Mouse (Mus musculus): ENCODE measurements around the gene Coq7. TPM values are rescaled to one million over a fixed set of nuclear protein-coding genes. Genes with fewer than 3 reads are reported as not detected.

The Coq7 gene
- total RNA-seq, 1 experiment from 2014 or later = 4.1 TPM

DNA sequence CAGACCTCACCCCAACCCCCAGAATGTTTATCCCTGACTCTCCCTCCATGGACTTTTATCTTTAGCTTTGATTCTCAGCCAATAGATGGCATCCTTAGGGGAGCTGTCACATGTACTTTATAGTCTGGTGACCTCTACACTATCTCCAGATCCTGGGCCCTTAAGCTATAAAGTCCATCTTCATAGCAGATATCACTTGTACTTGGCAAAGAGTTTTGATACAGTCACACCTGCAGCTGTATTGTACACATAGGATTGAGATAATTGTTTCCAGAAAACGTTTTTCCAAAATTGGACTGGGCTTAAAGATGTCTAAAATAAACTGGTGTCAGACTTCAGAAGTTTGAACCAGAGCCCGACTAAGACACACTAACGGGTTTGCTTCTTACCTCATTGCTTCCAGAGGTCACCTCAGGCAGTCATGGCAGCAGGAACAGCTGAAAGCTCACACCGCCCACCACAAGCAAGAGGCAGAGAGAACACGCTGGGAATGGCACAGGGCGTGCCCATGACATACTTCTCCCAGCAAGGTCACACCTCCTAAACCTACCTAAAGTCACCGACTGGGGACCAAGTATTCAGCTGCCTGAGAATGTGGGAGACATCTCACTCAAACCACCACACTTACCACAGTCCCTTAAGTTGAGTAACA, 33.2 kb downstream of the Coq7 start:
- no peak for ATAC-seq (replicated peaks; ENCODE audit: insufficient number of reproducible peaks, low FRiP score, low TSS enrichment, poor library complexity, severe bottlenecking)

DNA sequence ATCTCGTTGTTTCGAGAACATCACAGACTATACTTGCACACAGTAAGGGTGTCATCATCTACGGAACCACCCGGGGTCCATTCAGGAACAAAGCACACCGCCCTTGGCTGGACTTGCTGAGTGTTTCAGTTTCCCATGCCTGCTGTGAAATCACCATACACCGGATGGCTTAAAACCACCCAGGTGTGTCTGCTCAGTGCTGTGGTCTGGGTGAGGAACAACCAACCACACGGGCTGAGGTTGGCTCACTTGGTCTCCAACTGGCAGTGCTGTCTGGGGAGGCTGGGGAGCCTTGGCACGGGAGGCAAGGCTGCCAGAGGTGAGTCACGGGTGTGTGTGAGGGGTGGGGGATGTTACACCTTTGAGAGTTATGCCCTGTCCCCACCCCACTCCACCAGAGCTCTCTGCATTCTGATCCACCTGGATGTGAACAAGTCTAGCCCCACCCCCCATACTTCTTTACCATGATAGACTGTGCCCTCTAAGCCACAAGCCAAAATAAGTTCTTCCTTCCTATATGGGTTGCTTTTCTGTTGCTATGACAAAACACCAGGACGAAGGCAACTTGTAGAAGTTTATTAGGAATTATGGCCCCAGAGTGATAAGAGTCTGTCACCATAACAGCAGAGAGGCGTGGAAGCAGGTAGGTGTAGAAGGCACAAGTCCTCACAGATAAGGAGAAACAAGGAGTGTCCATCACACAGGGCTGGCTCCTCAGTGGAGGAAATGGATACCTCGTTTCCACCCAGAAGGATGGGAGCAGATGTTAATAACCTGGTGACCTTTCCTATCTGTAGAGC, 34.0 kb downstream of the Coq7 start:
- ATAC-seq (replicated peaks; ENCODE audit: insufficient number of reproducible peaks, low FRiP score, low TSS enrichment, poor library complexity, severe bottlenecking) = 0 out of 2 replicates have a peak, but pooled peaks have one; percentile 27

DNA sequence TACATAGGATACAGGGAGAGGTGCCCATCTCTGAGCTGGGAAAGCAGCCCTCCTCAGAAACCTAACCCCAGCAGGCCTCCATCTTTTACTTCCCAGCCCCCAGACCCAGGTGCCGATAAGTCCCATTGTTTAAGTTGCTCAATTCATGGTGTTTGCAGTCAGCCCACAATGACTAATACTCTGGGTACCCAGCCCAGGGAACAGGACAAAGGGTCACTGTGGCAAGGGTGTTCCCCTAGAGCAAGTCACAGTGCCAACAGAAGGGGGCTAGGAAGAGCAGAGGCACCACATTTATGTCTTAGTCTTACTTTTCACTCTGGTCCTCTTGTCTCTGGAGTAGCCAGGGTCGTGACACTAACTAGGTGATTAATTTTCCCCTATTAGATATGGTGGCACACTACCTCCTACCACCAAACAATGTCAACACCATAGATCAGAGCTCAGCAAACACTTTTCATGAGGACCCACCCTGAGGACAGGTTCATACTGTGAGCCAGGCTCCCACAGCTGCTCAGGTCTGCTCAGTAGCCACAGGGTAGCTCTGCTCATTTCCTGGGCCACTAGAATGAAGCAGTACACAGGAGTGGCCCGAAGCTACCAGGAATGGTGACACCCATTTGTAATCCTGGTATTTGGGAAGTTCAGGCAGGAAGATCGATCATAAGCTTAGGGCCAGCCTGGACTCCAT, 38.1 kb downstream of the Coq7 start:
- no peak for ATAC-seq (replicated peaks; ENCODE audit: insufficient number of reproducible peaks, low FRiP score, low TSS enrichment, poor library complexity, severe bottlenecking)

DNA sequence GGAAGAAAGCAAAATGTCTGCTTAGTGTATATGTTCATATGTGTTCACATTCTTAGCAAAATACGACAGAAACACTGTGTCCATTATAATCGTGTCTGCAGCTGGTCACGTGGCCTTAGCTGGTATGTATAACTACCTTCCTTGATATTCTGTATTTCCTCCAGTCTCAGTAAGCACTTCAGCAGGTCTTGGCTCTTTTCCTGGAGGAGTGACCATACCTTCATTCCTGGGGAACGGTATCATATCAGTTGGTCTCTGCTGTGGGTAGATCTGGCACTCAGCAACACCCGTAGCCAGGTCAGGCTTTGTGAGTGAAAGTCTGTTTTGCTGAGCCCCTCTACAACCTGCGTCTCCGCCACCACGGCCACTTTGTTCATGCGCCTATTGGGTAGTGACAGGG, 39.3 kb downstream of the Coq7 start:
- no peak for ATAC-seq (replicated peaks; ENCODE audit: insufficient number of reproducible peaks, low FRiP score, low TSS enrichment, poor library complexity, severe bottlenecking)

DNA sequence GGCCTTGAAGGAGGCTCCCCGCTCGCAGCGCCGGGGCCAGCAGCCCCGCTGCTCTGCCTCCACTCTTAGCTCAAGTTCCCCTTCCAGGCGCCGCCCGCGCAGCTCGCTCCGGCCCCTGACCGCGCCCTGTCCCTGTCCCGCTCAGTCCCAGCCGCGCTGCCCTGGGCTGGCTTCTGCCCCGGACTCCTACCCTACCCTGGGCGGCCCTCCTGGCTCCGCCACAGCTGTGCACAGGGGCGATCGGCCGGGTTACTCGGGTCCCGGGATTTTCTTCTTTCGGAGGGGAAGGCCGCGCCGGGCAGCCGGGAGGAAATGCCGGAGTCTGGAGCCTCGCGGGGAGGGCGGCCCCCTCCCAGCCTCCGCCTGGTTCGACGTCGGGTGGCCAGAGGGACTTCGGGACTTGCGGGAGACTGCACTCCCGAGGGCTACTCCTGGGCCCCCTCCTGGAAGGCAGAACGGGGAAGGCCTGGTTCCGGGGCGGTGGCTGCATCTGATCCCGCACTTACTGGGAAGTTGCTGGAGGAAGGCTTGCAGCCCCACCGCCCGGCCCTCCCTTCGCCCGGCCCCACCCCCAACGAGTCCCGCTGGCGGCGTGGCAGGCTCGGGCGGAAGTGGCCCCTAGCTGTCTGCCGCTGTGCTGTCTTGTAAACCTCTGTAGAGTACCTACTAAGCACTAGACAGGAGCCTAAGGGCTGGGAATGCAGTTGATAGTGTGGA, 41.6 kb downstream of the Coq7 start, which contains the start of gene Itpripl2:
Gene Itpripl2 (minus strand): TSS at position 545 of the 717 bp plus-strand sequence.
- peak; percentile 60 for ATAC-seq (replicated peaks; ENCODE audit: insufficient number of reproducible peaks, low FRiP score, low TSS enrichment, poor library complexity, severe bottlenecking)

DNA sequence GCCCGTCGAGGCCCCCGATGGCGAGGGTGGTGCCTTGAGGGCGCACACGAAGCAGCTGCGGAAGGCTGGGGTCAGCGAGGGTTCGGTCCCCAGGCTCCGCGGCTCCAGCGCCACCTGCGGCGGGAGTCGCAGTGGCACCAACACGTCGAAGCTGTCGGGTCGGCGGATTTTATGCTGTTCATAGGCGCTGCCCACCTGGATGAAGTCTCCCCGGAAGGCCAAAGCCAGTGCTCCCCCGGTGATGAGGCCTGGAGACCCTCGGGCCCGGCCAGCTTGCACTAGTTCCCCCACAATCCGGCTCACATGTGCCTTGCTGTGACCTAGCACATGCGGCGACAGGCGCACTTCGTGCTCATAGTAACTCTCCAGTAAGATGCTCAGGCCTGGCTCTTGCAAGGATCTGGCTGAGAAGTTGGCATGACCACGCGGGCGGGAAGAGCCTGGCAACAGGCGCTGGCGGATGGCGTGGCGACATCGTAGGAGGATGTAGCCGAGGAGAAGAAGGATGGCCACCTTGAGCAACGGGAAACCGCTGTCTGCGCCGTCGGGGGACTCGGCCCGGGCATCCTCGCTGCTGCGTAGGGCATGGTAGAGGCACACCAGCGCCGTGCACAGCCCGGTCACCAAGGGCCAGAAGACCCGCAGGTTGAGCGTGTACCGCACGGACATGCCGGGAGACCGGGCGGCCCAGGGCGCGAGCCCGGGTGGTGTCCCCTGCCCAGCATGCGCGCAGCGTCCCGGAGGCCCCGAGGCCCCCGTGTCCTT, 42.3 kb downstream of the Coq7 start:
- 0 out of 2 replicates have a peak, but pooled peaks have one; percentile 2 for ATAC-seq (replicated peaks; ENCODE audit: insufficient number of reproducible peaks, low FRiP score, low TSS enrichment, poor library complexity, severe bottlenecking)

DNA sequence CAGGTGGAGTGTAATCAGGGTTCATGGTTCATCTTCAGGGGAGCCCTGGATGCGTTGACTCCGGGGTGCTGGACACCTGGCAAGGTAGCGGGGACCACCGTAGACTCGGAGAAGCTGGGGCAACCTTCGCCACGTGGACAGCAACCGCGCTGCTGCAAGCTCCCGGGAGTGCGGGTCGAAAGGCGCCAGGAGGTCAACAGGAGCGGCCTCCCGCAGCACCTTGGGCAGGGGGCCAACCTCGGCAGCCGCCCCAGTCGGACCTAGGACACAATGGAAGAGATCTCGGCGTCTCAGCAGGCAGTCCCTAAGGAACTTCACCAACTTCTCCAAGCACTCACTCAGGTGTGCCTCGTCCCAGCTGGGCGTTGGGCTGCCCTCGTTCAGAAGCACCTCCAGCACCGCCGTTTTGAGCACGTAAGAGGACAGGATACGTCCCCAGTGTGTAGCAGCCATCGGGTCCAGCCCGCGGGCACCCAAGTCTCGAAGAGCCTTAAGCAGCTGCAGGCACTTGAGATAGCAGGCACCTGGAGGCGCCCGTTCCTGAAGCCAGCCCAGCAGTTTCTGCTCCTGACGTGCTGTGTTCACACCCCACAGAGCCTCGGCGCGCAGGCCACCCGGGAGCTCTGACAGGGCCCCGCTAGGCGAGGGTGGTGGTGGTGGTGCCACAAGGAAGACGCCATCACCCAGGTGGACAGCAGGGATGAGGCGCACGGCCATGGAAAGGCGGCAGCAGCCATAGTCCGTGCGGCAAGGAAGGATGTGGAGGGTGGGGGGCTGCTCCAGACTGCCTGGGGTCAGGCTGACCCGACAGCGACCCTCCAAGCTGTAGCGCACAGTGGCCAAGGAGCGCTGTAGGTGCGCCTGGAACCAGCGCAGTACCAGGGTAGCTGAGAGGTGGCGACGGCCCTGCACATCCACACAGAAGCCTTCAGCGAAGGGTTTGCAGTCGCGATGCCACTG, 43.2 kb downstream of the Coq7 start:
- ATAC-seq (replicated peaks; ENCODE audit: insufficient number of reproducible peaks, low FRiP score, low TSS enrichment, poor library complexity, severe bottlenecking) = no peak

DNA sequence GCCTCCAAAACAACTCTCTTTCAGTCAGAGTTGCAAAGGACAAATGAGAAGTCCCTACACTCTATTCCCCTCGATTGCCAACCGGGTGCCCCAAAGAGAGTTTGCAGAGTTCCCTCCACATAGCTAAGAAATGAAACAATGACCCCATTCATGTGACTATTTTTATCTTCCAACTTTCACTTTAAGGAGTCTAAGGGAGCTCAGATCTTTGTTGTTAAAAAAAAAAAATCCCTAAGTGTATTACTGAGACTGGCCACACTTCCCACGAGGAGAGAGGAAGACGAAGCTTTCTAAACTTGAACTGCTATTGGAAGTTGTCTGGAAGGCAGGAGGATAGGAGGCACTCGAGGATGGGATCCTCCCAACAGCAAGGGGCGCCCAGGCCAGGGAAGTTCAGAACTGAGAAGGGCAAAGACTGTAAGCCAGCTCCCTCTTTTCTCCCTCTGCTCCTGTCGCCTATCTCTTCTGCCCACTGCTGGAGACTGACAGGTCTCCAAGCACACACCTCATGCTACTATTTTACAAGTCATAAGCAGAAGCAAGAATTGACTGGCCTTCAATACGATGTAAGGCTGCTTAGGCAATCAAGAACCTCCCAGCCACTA, 45.0 kb downstream of the Coq7 start:
- no peak for ATAC-seq (replicated peaks; ENCODE audit: insufficient number of reproducible peaks, low FRiP score, low TSS enrichment, poor library complexity, severe bottlenecking)

DNA sequence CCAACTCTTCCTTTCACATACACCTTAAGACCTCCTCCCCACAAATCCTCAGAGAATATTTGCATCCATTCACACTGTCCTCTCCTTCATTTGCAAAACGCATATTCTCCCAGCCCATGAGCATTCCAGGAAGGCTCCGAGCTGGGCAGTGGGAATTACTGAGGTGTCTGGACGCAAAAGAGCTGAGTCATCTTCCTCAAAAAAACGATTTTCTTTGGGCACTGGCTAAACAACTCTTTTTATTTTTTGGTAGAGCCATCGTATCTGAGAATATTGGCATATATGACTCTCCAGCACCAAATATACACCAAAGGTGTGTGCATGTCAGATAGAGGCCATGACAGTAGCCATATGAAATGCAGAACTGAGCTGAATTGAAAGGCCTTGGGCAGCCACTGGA, 46.2 kb downstream of the Coq7 start:
- ATAC-seq (replicated peaks; ENCODE audit: insufficient number of reproducible peaks, low FRiP score, low TSS enrichment, poor library complexity, severe bottlenecking) = no peak

DNA sequence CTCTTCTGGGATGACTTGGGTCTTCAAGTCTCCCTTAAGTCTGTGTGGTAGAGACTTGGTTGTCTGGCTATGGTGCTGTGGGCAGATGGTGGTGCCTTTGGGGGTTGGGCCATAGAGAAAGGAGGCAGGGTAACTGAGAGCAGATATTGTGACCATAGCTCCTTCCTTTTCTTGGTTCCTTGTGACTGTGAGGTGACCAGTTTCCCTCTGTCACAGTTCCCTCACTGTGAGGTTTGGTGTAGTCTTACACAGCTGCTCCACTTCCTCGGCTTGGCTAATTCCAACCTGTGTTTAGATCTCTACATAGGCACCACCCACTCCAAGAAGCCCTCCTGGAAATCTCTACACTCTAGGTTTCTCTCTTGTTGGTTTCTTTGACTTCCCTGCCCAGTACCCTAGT, 49.2 kb downstream of the Coq7 start:
- no peak for ATAC-seq (replicated peaks; ENCODE audit: insufficient number of reproducible peaks, low FRiP score, low TSS enrichment, poor library complexity, severe bottlenecking)

DNA sequence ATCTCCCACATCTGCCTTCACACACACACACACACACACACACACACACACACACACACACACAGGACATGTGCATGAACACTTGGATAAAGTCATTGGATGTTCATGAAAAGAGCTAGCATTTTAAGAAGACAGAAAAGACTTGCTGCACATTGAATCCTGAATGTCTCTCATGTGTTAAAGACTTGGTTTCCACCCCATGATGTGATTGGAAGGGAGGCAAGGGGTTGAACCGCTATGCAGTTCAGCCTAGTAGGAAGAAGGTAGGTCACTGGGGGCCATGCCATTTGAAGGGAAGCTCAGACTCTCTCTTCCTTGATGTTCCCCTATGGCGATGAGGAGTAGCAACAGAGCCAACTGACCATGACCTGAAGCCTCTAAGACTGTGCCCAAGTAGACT, 51.2 kb downstream of the Coq7 start:
- no peak for ATAC-seq (replicated peaks; ENCODE audit: insufficient number of reproducible peaks, low FRiP score, low TSS enrichment, poor library complexity, severe bottlenecking)

DNA sequence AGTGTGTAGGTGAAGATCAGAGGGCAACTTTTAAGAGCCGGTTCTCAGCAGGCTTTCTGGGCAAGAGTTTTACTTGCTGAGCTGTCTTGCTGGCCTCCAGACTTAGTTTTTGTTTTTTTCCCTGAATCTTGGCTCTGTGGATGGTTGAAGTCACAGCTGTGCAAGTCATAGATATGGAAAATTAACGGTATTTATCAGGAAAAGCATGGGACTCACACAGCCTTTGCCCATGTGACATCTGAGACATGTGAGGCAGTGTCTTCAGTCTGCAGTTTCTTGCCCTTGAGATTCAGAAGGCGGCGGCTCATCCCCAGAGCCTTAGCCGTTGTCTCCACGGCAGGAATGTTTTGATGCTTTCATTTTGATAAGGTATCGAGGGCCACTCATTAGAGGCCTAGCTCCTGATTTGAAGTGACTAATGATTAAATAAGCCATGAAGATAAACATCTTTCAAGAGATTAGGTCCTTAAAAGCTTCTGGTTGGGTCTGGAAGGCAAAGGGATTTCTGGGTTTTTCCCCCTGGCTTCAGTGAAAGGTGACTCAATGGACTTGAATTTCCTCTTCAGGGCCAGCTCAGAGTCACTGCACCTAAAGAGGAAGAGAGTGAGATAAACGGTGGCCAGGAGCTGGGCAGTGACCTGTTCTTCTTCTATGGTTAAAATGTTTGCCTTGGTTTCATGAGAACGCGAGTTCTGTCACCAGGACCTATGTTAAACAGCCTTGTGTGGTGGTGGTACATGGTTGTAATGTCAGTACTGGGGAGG, 51.9 kb downstream of the Coq7 start:
- no peak for ATAC-seq (replicated peaks; ENCODE audit: insufficient number of reproducible peaks, low FRiP score, low TSS enrichment, poor library complexity, severe bottlenecking)

DNA sequence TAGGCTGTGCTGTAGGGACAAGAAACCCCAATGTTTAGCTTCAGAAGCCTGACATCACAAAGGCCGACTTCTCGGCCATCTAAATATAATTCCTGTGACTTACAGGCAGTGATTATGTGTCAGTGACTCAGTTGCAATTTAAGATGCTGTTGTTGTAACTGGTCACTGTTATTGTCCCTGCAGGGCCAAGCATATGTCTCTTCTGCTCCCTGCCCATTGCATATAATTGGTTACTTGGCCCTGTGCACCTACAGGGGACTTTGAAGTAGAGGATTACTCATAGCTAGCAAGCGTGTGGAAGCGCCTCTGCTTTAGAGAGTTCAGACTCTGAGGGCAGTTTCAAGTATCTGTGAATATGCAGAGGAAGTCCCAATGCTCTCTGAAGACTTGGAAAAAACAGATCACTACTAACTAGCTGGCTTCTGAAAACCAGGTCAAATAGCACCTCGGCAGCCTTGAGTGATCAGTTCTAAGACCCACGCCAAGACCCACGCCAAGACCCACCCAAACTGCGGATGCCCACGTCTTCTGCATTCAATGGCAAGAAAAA, 52.9 kb downstream of the Coq7 start:
- ATAC-seq (replicated peaks; ENCODE audit: insufficient number of reproducible peaks, low FRiP score, low TSS enrichment, poor library complexity, severe bottlenecking) = no peak

DNA sequence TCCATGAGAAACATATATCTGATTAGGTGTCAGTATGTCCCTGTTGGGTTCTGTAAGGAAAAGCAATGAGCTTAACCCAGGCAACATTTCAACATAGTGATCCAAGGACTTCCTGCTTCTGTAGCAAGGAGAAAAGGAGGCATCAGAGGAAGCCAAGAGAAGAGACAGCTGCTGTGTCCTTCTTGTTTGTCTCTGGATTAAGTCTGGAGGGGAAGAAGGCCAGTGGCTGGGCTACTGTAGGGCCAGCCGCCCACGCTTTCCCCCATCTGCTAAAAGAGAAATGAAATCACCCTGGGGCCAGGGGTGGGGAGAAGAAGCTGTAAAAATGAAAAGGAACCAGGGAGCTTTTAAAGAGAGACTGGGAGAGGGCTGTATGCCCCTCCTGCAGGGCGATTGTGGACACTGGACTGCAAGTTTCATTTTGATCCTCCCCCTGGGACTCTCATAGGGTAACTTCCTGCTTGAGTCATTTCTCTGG, 54.3 kb downstream of the Coq7 start:
- no peak for ATAC-seq (replicated peaks; ENCODE audit: insufficient number of reproducible peaks, low FRiP score, low TSS enrichment, poor library complexity, severe bottlenecking)

DNA sequence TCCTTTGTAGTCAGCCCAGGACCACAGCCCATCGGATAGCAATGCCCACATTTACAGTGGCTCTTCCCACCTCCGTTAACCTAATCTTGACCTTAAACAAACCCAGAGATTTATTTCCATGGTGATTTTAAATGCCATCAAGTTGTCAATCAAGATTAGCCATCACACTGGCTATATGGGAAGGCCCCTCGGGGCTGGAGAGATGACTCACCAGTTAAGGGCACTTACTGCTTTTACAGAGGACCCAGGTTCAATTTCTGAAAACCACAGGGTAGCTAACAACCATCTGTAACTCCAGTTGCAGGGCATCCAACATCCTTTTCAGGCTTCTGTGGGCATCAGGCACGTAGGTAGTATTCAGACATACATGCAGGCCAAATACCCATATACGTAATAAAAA, 56.7 kb downstream of the Coq7 start:
- no peak for ATAC-seq (replicated peaks; ENCODE audit: insufficient number of reproducible peaks, low FRiP score, low TSS enrichment, poor library complexity, severe bottlenecking)

Data from monocyte, adult 5-6 weeks (primary cell).